Mouse (Mus musculus): ENCODE results near the gene Tbr1.

DNA sequence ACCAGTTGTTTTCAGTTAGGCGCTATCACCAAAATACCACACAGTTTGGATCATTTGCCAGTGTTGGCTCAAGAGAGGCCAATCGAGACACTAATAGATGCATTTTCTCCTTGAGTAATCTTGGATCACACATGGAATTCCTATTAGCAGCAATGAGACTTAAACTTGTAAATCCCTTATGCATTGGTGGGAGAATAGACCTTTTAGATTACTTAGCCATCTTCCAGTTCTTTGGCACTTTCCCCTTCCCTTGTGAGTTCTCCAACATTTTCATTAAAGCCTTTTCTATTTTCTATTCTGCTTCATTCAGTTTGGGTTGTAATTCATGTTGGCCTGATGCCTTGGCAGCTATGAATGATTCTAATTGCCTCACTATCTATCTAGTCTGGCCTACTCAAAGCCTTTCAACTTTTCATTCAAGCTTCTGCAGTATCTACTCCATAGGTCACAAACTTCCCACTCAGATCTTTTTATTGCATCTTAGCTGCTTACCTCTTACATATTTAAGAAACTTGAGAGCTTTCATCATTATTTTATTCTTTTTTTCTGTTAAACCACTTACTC lies 34.6 kb downstream of the Tbr1 start:
- TF ChIP-seq CTCF (IDR thresholded peaks at IDR 0.05; ENCODE audit: low read depth) (no peak), EP300 (optimal IDR thresholded peaks at IDR 0.05) (no peak)

Measured in stomach, postnatal 0 days (tissue).